Mouse (Mus musculus) cerebellum, adult (tissue): Measurements from ENCODE around the gene Gm9833.
A peak's percentile ranks its signal among the peaks of the same experiment; 100 is the strongest.

ENCODE experiments used
- ATAC-seq: cut with Nextera tagmentation; 2 replicates; pipeline ENCODE4 v1.9.2; 2017; ENCODE audit warnings: mild to moderate bottlenecking, moderate library complexity, mixed read lengths; ENCODE audit not compliant: insufficient number of reproducible peaks, low FRiP score, low TSS enrichment

The Gm9833 gene

DNA sequence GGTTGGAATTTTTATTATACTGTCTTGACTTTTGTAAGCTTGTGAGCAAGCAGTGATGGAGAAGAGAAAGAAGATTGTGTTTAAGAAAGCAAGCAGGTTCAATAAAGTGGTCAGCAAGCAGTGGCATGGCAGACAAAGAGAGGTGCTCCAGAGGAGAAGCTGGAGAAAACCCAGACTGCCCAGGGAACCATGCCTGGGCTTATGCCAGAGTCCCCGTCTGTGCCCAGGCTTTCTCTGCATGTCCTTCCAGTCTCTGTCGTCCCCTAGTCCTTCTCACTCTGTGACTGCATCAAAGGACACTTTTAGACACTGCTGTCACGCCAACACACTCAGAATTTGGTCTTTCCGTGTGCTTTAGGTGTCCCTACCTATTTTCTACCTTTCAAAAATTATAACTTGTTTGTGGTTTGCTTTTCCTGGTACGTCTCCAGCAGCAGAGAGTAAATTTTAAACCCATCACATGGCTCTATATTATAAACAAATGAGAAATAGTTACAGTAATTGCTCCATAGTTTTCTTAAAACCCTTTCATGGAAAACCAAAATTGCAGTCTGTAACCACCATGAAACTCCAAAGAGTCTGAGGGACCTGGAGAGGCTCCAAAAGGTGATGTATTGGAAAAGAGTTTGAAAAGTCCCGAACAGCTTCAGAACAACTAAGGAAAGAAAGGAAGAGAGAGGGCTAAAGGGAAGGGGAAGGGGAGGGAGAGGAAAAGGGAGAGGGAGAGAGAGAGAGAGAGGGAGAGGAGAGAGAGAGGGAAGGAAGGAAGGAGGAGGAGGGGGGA lies 34.2 kb downstream of the Gm9833 start:
- no peak for ATAC-seq

DNA sequence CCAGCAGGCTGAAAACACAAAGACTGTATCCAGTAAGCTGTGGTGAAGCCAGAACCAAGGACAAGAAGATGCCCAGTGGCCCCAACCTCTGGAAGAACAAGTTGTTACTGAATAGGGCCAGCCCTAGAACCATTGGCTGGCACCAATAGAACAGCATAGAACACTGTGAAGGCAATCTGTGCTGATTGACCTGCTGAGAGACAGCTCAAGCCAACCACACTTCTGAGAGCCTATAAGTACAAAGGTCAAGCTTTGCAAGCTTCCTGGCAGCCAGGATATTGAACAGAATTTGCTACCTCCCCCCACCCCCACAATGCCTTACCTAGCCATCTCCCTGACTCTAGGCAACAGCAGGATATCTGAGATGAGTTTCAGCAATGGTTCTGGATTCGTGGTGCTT lies 35.7 kb downstream of the Gm9833 start:
- no peak for ATAC-seq

GRCm38 (mm10) chr3:10124071-10124470 lies 36.2 kb downstream of the Gm9833 start:
- ATAC-seq, result no peak

- ATAC-seq, result no peak
Observed at GRCm38 (mm10) chr3:10125301-10125700, 37.4 kb downstream of the Gm9833 start.

DNA sequence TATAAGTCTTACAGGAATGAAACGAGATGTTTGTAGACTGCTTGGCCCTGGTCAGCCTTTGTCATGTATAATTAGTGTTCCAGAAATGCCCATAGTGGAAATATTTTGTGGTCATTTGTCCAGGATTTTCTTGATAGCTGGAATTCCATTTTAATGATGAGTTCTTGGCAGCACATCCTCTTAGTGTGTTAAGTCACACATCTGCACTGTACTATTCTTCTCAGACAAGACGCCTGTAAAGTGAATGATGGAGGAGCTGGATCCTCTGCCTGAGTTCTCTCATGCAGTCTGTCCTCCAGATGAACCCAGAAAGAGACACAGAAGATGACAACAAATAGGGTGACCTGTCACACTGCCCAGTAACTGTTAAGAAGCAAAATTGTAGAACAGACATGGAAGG lies 38.1 kb downstream of the Gm9833 start:
- no peak for ATAC-seq

GRCm38 (mm10) chr3:10126502-10126901 lies 38.6 kb downstream of the Gm9833 start:
- ATAC-seq, result no peak

GRCm38 (mm10) chr3:10126952-10127351 lies 39.0 kb downstream of the Gm9833 start:
- ATAC-seq, result 0 out of 2 replicates have a peak, but pooled peaks have one; percentile 14

- no peak for ATAC-seq
Observed at GRCm38 (mm10) chr3:10127505-10127904, 39.6 kb downstream of the Gm9833 start.
